Mouse (Mus musculus) CD4-positive, CD25-positive, alpha-beta regulatory T cell, adult 4 months (primary cell): Measurements from ENCODE around the gene Clstn2. TPM values are rescaled to one million over a fixed set of nuclear protein-coding genes. Genes with fewer than 3 reads are reported as not detected.

Source experiments
- ATAC-seq: one replicate; pipeline ENCODE4 v1.8.0; 2017
- polyA plus RNA-seq, 2 experiments: library from polyadenylated mRNA; unstranded; fragments of 100-300 nt; shearing (Covaris generic); gene quantifications; one replicate each; pipeline ENCODE4 v1.2.1; 2017

Clstn2 gene
- polyA plus RNA-seq = not detected

- no peak for ATAC-seq
Measured at GRCm38 (mm10) chr9:98032573-98033272, at the start of gene Clstn2. Gene Clstn2, minus strand, starts transcription at chr9:98033181.

- no peak for ATAC-seq
Measured at GRCm38 (mm10) chr9:98067767-98068166, 34.8 kb upstream of the Clstn2 start.

- ATAC-seq = no peak
Measured at GRCm38 (mm10) chr9:98061646-98062045, 28.7 kb upstream of the Clstn2 start.

GRCm38 (mm10) chr9:98057291-98057690 lies 24.3 kb upstream of the Clstn2 start:
- ATAC-seq = no peak

GRCm38 (mm10) chr9:98051343-98051742 lies 18.4 kb upstream of the Clstn2 start:
- ATAC-seq = no peak

- ATAC-seq = no peak
Measured at GRCm38 (mm10) chr9:98033273-98033855, 383 bp upstream of the Clstn2 start.

- no peak for ATAC-seq
Measured at GRCm38 (mm10) chr9:98031898-98032572, 946 bp downstream of the Clstn2 start.

GRCm38 (mm10) chr9:98030715-98031114 lies 2.3 kb downstream of the Clstn2 start:
- ATAC-seq = no peak

GRCm38 (mm10) chr9:98025548-98025947 lies 7.4 kb downstream of the Clstn2 start:
- ATAC-seq = no peak

- no peak for ATAC-seq
Measured at GRCm38 (mm10) chr9:98023069-98023468, 9.9 kb downstream of the Clstn2 start.

GRCm38 (mm10) chr9:98019876-98020275 lies 13.1 kb downstream of the Clstn2 start:
- ATAC-seq = no peak

- no peak for ATAC-seq
Measured at GRCm38 (mm10) chr9:98018687-98019086, 14.3 kb downstream of the Clstn2 start.

GRCm38 (mm10) chr9:98016576-98016975 lies 16.4 kb downstream of the Clstn2 start:
- ATAC-seq = no peak

- no peak for ATAC-seq
Measured at GRCm38 (mm10) chr9:97996349-97996748, 36.6 kb downstream of the Clstn2 start.

- no peak for ATAC-seq
Measured at GRCm38 (mm10) chr9:97995723-97996122, 37.3 kb downstream of the Clstn2 start.

GRCm38 (mm10) chr9:97992131-97992530 lies 40.9 kb downstream of the Clstn2 start:
- no peak for ATAC-seq

GRCm38 (mm10) chr9:97977339-97977738 lies 55.6 kb downstream of the Clstn2 start:
- no peak for ATAC-seq

GRCm38 (mm10) chr9:97974801-97975347 lies 58.1 kb downstream of the Clstn2 start:
- ATAC-seq = no peak

GRCm38 (mm10) chr9:97966691-97967090 lies 66.3 kb downstream of the Clstn2 start:
- no peak for ATAC-seq

- ATAC-seq = no peak
Measured at GRCm38 (mm10) chr9:97957508-97957907, 75.5 kb downstream of the Clstn2 start.

- ATAC-seq = no peak
Measured at GRCm38 (mm10) chr9:97956407-97957106, 76.4 kb downstream of the Clstn2 start.

GRCm38 (mm10) chr9:97953746-97954359 lies 79.1 kb downstream of the Clstn2 start:
- ATAC-seq = no peak
